Mouse (Mus musculus): ENCODE measurements around the gene Meiob. TPM values are rescaled to one million over a fixed set of nuclear protein-coding genes. Genes with fewer than 3 reads are reported as not detected.

Gene Meiob
- total RNA-seq (2017) = not detected in 3 replicates

DNA sequence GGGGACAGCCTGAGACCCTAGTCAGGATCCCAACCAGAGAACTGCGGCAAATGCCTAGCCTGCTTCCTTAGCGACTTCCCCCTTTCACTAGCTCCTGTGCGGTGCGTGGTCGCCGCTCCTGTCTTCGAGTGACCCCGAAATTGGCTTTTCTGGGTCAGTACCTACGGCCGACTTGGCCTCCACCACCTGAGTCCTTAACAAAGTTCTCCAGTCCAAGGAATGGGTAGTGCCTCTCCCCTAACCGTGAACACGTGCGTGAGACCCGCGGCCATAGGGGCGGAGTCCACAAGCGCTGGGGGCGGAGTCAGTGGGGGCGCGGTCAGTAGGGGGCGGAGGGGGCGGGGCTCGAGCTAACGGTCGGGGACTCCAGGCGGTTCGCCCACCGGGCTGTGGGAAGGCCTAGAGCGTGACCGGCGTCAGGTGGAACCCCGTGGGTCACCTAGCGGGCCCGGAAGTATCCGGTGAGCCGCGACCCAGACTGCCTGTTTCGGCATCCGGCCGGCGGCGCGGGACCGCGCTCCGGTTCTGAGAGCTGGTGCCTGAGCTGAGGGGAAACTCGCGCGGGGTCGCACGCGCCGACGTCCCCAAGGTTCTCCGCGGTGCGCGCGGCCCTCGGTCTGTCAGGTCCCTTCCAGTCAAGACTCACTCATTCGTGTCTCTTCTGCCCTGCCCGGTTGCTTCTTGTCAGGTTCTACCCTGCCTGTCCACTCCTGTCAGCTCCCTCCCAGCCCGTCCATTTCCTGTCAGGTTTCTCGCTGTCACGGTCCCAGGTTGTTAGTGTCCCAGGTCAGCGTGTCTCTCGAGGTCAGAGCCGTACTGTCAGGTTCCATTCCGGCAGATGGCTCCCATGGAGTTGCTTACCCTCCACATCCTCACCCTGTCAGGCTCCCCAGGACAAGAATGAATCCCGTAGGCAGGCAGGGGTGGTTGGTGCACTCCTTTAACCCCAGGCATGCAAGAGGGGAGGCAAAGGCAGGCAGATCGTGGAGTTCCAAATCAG, at the start of gene Meiob:
TSS of gene Meiob (plus strand) at position 338 of the 1,000 bp plus-strand sequence.
- peak; percentile 79 for ATAC-seq (replicated peaks; ENCODE audit: insufficient number of reproducible peaks, low FRiP score, low TSS enrichment, poor library complexity, severe bottlenecking)

DNA sequence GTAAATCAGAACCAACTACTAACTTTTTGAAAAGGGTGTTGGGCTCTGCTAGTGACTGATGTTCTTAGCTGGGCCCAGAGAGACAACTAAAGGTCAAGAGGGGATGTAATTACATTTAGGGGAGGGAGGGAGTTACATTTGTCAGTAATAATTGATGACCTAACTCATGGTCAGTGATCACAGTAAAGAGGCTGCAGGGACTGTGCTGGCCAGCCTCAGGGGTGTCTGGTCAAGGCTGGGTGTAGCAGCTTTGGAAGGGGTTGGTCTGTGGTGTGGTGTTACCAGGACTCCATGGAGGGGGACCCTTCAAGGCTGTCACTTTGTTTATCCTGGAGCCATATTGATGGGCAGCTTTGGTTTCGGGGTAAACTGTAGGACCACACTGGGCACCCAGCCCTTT, 46.7 kb upstream of the Meiob start:
- no peak for ATAC-seq (replicated peaks; ENCODE audit: insufficient number of reproducible peaks, low FRiP score, low TSS enrichment, poor library complexity, severe bottlenecking)

DNA sequence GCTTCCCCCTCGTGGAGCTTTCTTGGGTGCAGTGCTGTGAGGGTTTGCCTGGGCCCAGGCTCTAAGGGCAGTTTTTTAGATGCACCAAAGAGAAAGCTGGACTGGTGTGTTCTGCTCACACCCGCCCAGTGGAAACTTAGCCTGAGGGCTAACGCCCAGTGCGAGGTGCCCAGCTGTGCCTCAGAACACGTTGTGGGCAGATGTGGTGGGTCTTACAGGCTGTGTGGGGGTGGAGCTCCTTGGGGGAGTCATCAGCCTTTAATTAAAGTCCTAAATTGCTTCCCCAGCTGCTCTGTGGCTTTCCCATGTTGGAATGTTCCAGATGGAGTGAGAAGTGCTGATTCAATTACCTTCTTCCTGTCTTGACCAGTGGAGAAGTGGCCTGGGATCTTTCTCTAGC, 43.0 kb upstream of the Meiob start:
- ATAC-seq (replicated peaks; ENCODE audit: insufficient number of reproducible peaks, low FRiP score, low TSS enrichment, poor library complexity, severe bottlenecking) = no peak

DNA sequence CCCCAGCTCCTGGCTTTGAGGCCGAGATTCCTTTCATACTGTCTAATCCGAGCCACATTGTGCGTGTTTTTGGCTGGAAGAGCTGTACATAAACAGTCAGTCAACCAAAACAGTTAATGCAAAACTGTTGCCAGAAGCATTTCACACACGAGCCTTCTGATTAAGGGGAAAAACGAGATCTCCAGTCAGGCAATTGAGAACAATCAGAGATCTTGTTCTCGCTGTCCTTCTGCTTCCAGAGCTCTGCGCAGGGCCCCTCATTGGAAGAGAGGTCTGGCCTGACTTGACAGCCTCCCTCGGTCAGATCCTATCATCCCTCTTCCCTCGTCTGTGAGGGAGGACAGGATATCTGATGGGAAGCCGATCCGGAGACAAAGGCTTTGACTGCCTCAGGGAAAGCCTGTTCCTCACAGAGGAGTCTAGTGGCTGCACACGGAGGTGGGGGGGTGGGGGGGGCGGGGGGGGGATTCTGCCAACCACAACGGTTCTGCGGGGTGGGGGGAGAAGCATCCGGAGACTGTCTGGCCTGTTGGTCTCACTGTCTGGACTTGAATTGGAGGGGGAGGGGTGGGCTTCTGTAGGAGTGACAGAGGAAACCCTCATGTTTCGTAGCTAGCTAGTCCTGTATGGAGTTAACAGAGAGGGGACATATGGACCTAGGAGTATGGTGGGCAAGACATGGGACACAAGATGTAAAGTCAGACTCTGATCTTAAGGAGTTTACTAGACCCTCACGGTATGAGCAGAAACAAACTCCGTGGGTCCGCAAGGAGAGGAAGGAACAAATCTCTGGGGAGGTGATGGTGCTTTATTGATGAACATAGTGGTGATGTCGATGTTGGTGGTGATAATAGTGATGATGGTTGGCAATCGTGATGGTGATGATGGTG, 38.8 kb upstream of the Meiob start:
- ATAC-seq (replicated peaks; ENCODE audit: insufficient number of reproducible peaks, low FRiP score, low TSS enrichment, poor library complexity, severe bottlenecking) = no peak

DNA sequence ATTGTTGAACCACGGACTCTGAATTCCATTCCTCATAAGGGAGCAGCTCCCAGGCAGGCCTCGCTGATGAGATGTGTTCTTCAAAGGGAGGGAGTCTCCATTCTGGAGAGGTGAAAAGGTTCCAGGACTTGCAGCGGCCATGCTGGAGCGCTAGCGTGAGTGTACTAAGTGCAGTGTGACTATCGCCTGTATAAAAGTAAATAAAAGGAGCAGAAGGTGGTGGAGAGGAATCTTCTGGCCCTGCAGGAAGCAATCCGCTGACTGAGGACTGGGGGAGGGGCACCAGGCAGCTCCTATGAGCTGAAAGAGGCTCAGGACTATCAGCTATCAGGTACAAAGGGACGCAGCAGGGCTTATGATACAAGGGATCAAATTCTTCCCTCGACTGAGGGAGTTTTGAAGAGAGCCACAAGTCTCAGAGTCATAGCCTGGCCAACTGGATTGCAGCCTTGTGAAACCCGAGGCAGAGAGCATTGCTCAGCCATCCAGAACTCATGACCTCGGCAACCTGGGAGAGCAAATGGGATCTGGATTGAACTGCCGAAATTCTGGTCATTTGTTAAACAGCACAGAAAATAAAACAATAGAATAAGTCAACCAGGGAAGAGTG, 37.7 kb upstream of the Meiob start:
- ATAC-seq (replicated peaks; ENCODE audit: insufficient number of reproducible peaks, low FRiP score, low TSS enrichment, poor library complexity, severe bottlenecking) = no peak

DNA sequence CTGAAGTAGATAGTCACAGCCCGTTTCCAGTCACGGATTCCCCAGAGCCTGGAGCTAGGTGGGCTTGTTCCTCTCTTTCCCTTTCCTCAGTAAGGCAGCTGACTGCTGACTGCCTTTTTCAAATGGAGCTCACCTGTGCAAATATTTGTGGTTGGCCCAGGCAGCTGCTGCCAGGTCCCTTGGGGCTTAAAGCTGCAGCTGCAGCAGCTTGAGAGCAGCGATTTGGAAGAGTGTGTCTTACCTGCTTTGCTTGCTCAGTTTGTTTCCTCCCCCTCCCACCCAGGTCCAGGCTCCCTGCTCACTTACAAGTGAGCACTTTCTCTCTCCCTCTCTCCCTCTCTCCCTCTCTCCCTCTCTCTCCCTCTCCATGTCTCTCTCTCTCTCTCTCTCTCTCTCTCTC, 34.9 kb upstream of the Meiob start:
- no peak for ATAC-seq (replicated peaks; ENCODE audit: insufficient number of reproducible peaks, low FRiP score, low TSS enrichment, poor library complexity, severe bottlenecking)

DNA sequence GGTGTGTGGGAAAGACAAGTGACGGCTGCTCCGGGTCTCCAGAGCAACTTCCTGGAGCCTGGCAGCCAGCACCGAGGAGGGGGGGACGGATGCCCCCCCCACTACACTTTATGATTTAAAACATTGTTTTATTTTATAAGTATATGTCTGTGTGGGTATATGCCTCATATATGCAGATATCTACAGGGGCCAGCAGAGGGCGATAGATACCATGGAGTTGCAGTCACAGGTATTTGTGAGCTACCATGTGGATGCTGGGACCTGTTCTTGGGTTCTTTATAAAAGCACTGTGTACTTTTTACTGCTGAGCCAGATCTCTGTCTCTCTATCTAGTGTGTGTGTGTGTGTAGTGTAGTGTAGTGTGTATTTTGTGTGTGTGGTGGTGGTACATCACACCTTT, 30.8 kb upstream of the Meiob start:
- no peak for ATAC-seq (replicated peaks; ENCODE audit: insufficient number of reproducible peaks, low FRiP score, low TSS enrichment, poor library complexity, severe bottlenecking)

DNA sequence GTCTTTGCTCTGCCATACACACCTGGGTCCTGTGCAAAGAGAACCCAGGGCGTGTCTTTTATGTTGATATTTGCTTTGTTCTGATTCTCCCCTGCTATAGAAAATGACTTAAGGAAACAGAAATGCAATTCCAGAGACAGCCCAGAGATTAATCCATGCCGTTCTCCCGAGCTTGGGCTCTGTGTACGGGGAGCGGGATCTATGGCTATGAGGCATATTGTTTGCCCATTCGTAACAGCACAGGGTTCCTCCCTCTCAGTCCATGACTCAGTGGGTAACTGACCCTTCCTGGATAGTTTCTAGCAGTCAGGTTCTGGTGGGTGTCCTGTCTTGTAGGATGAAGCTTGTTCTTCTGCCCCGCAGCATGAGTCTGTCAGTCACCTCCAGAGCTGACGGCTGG, 28.9 kb upstream of the Meiob start:
- ATAC-seq (replicated peaks; ENCODE audit: insufficient number of reproducible peaks, low FRiP score, low TSS enrichment, poor library complexity, severe bottlenecking) = no peak

DNA sequence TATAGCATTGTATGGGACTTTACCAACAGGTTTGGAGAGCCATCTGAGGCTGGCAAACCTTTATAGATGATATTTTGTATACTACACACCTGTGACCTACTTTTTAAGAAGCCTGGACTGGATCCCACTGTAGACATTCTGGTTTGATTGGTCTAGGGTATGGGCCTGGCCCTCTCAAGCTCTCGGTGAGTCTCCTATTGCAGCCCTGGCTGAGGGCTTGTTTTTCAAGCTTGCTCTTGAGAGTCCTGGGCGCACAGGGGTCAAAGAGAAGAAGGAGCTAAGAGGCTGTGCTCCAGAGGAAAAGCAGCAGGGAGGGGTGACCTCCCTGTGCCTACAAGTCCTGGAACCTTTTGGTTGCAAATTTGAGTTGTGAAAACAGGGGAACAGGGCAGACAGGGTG, 27.0 kb upstream of the Meiob start:
- no peak for ATAC-seq (replicated peaks; ENCODE audit: insufficient number of reproducible peaks, low FRiP score, low TSS enrichment, poor library complexity, severe bottlenecking)

DNA sequence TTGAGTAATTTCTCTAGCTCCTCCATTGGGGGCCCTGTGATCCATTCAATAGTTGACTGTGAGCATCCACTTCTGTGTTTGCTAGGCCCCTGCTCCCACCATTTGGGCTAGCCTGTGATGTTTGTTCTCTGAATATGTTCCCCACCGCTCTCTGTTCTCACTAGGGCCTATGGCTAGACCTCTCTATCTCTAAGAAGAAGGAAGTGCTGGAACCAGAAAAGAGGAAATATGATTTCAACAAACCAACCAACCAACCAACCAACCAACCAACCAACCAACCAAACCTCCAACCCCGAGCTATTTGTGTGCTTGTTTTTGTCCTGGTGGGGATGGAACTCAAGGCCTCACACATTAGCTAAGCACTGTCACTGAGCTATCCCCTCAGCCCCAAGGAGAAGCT, 23.3 kb upstream of the Meiob start:
- ATAC-seq (replicated peaks; ENCODE audit: insufficient number of reproducible peaks, low FRiP score, low TSS enrichment, poor library complexity, severe bottlenecking) = 0 out of 2 replicates have a peak, but pooled peaks have one; percentile 47

DNA sequence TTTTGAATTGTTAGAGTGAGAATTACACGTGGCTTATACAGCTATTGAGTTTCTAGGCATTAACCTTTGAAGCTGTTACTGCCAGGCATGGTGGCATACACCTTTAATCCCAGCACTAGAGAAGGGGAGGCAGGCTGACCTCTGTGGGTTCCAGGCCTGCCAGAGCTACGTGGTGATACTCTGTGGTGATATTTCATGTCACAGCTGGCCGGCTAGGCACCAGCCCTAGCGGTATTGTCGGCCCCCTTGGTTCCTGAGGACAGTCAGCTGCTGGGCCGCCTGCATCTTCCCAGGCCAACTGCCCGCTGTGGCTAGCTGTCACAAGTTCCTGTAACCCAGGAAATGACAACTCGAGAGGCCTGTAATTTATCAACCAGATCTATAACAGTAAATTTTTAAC, 11.9 kb upstream of the Meiob start:
- ATAC-seq (replicated peaks; ENCODE audit: insufficient number of reproducible peaks, low FRiP score, low TSS enrichment, poor library complexity, severe bottlenecking) = no peak

DNA sequence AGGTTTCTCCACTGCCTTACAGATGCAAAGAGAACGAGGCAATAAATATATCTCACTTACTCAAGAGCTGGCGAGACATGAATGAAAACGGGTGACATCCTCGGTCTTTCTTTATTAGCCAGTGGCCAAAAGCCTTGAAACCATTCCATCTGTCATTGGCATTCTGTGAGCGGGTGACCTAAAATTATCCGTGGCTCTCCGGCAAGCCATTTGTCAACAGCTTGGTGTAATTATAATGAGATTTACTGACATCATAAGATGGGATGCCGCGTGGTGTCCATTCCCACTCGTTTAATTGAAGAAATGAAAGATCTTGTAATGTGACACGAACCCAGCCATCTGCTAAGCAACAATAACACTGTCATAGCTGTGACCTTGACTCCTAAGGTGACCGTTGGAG, 9.3 kb upstream of the Meiob start:
- ATAC-seq (replicated peaks; ENCODE audit: insufficient number of reproducible peaks, low FRiP score, low TSS enrichment, poor library complexity, severe bottlenecking) = no peak

DNA sequence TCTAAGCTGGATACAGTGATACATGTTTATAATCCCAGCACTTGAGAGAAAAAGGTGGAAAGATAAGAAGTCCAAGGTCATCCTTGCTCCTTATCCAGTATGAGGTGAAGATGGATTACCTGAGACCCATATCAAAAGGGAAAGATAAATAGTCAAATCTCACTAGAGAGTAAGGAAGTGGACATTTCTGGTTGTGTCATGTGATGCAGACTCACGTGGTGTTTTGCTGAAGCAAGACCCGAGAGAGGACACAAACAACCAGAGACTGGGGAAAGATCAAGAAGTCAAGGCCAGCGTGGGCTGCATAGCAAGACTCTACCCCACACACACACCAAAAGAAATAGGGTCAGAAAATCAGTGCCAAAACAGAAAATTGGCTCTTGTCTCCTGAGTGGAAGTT, 7.1 kb upstream of the Meiob start:
- no peak for ATAC-seq (replicated peaks; ENCODE audit: insufficient number of reproducible peaks, low FRiP score, low TSS enrichment, poor library complexity, severe bottlenecking)

DNA sequence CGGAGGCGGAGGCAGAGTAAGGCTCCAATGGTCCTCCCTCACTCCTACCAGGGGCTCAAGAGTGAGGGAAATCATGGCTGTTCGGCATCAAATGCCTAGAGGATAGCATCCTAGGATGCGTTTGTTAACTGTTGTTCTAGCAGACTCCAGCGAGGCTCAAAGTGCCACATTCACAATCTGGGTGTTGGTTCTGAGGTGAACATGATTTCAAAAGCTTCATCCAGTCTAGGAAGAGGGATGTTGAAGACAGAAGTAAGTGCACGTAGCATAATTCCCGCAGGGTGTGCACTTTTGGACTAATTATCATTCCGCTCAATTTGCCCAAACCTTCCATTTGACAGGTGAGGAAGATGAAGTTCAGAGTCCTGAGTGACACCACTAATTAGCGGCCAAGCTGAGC, 5.9 kb upstream of the Meiob start:
- no peak for ATAC-seq (replicated peaks; ENCODE audit: insufficient number of reproducible peaks, low FRiP score, low TSS enrichment, poor library complexity, severe bottlenecking)

DNA sequence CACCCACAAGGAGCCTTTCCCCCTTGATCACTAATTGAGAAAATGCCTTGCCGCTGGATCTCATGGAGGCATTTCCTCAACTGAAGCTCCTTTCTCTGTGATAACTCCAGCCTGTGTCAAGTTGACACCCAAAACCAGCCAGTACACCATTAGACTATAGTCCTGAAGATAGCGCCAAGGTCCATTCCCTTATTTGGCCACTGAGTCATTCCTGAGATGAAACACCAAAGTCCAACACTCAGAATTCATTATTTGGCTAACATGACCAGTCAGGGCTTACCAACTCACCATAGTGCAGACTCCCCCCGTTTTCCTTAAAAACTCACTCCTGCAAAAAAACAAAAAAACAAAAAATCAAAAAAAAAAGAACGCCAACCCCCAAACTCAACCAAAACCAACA, 4.6 kb upstream of the Meiob start:
- ATAC-seq (replicated peaks; ENCODE audit: insufficient number of reproducible peaks, low FRiP score, low TSS enrichment, poor library complexity, severe bottlenecking) = no peak

DNA sequence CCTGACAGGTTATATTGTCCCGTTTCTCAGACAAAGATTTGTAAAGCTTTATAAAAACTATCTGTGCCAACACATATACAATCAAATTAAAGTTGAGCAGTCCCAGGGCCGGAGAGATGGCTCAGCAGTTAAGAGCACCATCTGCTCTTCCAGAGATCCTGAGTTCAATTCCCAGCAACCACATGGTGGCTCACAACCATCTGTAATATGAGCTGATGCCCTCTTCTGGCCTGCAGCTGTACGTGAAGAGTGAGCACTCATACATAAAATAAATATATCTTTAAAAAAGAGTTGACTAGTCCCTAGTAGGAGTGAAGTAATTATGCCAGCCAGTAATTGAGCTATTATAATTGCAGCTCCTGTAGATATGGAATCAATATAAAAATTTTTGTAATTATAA, 3.6 kb upstream of the Meiob start:
- ATAC-seq (replicated peaks; ENCODE audit: insufficient number of reproducible peaks, low FRiP score, low TSS enrichment, poor library complexity, severe bottlenecking) = no peak

DNA sequence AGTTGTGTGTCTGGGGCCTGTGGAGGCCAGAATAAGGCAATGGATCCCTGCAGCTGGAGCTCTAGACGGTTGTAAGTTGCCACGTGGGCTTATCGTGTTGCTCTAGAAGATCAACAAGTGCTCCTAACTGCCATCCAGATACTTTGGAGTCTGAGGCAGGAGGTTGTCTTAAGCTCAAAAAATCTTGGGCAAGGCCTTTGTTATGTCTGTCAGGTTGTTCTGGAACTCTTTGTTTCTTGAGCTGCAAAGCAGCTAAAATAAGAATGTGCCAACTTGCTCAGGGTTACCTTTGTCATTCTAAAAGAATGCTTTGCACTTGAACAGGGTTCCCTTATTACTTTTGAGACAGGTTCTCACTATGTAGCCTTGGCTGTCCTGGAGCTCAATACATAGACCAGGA, 7.1 kb downstream of the Meiob start:
- no peak for ATAC-seq (replicated peaks; ENCODE audit: insufficient number of reproducible peaks, low FRiP score, low TSS enrichment, poor library complexity, severe bottlenecking)

DNA sequence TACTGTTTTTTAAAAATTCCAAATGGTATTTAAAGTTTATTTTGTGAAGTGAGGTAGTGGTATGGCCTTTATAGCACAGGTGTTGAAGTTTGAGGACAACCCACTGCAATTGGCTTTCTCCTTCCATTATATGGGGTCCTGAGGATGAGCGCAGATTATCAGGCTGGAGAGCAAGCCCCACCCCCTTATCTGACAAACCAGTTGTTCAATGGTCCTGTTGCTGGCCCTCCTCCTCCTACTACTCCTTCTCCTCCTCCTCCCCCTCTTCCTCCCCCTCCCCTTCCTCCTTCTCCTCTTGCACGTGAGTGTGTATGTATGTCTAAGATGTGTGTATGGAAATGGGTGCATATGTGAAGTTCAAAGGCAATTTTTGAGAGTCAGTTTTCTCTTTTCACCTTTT, 8.1 kb downstream of the Meiob start:
- ATAC-seq (replicated peaks; ENCODE audit: insufficient number of reproducible peaks, low FRiP score, low TSS enrichment, poor library complexity, severe bottlenecking) = no peak

DNA sequence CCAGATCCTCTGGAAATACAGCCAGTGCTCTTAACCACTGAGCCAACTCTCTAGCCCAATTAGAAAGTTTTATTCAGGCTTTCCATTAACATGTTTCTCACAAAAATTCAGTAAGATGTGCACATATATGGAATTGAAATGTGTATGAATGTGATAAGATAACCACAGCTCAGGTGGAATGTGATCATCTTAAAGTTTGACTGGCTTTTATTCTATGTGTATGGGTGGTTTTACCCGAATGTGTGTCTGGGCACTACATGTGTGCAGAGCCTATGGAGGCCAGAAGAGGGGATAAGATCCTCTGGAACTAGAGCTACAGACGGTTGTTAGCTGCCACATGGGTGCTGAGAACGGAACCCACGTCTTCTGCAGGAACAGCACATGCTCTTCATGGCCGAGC, 11.2 kb downstream of the Meiob start:
- ATAC-seq (replicated peaks; ENCODE audit: insufficient number of reproducible peaks, low FRiP score, low TSS enrichment, poor library complexity, severe bottlenecking) = no peak

All from monocyte, adult 5-6 weeks (primary cell).